Mouse (Mus musculus) C2C12 (cell line): ENCODE data around the gene Tnp2.

Experiments used
- CTCF ChIP-seq: IDR thresholded peaks from one replicate; pipeline ENCODE4 v1.5.1; 2011; ENCODE audit not compliant: control insufficient read depth, insufficient read depth, insufficient read length
- USF1 ChIP-seq: IDR thresholded peaks from one replicate; pipeline ENCODE4 v1.6.1; 2011; ENCODE audit warnings: low read depth, mild to moderate bottlenecking, control low read depth, moderate library complexity

GRCm38 (mm10) chr16:10827269-10827668, 38.8 kb upstream of the Tnp2 start:
- no peak for TF ChIP-seq CTCF
- TF ChIP-seq USF1: no peak
